Mouse (Mus musculus): ENCODE results near the gene Cd274.

GRCm38 (mm10) chr19:29399786-29400185, 32.5 kb downstream of the Cd274 start:
- TF ChIP-seq POLR2A (IDR thresholded peaks at IDR 0.05; ENCODE audit: borderline replicate concordance, extremely low read depth, low read depth, low read length) = no peak
- TF ChIP-seq CTCF (IDR thresholded peaks at IDR 0.05; ENCODE audit: insufficient read depth, low read length) = no peak

Measured in lung, adult 2 months (tissue).